Mouse (Mus musculus): ENCODE measurements around the gene Slc27a4. TPM values are rescaled to one million over a fixed set of nuclear protein-coding genes. Genes with fewer than 3 reads are reported as not detected.

Gene Slc27a4
- polyA plus RNA-seq, 1 experiment = 26.8 TPM

DNA sequence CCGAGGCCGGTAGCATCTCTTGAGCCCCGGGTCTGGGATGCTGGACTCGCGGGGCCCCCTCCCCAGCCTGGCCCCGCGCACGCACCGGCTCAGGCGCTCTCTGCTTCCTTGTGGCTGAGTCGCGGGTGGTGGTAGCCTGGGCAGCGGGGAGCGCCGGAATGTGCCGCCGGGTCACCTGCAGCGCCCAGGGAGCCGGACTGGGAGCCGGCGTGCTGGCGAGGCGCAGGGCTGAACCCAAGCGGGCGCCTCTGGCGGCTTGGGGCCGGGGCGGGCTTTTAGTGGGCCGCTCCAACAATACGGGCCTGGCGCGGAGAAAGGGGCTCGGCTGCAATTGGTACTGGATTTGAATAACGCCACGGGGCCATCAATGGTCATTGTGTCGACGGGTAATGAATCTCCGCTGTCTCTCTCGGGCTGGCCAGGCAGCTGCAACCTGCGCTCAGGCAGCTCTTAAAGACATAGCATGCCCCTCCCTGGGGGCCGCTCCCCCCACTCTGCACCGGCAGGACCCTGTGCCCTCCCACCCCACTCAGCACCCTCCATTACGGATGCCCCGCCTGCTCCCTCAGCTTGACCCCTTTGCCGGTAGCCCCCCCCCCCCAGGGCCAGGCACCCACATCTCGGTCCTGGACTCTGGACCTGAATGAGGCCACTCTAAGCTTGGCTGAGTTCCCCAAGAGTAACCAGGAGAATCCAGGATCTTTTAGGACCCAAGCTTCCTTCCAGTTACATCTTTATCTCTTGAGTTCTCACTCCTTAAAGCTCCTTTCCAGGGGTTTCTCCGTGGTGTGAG, 43.8 kb downstream of the Slc27a4 start:
- Histone ChIP-seq H3K4me2 (ENCODE audit: low read depth) (no peak overlapping the region), H3K27me3 (ENCODE audit: control insufficient read depth, insufficient read depth, insufficient read length) (no peaks in the 10 kb centered on the region), H3ac (ENCODE audit: control insufficient read depth, insufficient read length) (no peak overlapping the region), H3K4me3 (no peak overlapping the region), H3K36me3 (ENCODE audit: control insufficient read depth, insufficient read depth) (no peaks in the 10 kb centered on the region), H3K79me2 (ENCODE audit: control insufficient read depth, insufficient read depth) (no peaks in the 10 kb centered on the region)
- no peak for TF ChIP-seq CEBPB (IDR thresholded peaks at IDR 0.05; ENCODE audit: insufficient read depth, poor library complexity, severe bottlenecking)
- TF ChIP-seq SRF (IDR thresholded peaks at IDR 0.05; ENCODE audit: control insufficient read depth, insufficient read length, low read depth) = no peak
- no peak for TF ChIP-seq MYOD1 (IDR thresholded peaks at IDR 0.05; ENCODE audit: control insufficient read depth in 1 of 3, insufficient read length in 2 of 3, low read depth in 2 of 3)
- TF ChIP-seq E2F4 (IDR thresholded peaks at IDR 0.05; ENCODE audit: insufficient read depth) = no peak
- TF ChIP-seq POLR2A (IDR thresholded peaks at IDR 0.05; ENCODE audit: insufficient read length, low read depth) = no peak
- no peak for TF ChIP-seq MAX (IDR thresholded peaks at IDR 0.05; ENCODE audit: low read depth)
- TF ChIP-seq TCF12 (IDR thresholded peaks at IDR 0.05; ENCODE audit: insufficient read depth, poor library complexity, severe bottlenecking) = no peak
- no peak for TF ChIP-seq POLR2AphosphoS2 (IDR thresholded peaks at IDR 0.05; ENCODE audit: insufficient read length, low read depth)
- TF ChIP-seq USF1 (IDR thresholded peaks at IDR 0.05; ENCODE audit: low read depth) = no peak

DNA sequence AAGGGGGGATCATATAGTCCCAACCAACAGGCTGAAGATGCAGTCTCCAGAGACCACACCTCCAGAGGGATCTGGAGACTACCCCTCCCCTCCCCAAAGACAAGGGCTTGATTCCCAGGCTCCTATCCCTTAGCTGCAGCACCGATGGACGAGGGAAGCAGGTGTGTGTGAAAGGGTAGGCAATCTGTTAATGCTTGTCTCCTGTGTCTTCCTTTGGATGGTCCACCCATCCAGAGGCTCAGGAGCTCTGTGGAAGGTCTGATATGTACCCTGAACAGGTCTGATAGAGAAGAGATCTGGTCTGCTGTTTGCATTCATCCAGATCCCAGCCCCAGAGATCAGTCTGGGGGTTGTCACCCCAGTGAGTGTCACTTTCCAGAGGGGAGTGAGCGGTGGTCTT, 44.5 kb downstream of the Slc27a4 start:
- Histone ChIP-seq H3K27me3 (ENCODE audit: control insufficient read depth, insufficient read depth, insufficient read length) (no peaks in the 10 kb centered on the region), H3K79me2 (ENCODE audit: control insufficient read depth, insufficient read depth) (no peaks in the 10 kb centered on the region), H3K4me2 (ENCODE audit: low read depth) (no peak overlapping the region), H3K4me3 (no peak overlapping the region), H3ac (ENCODE audit: control insufficient read depth, insufficient read length) (no peak overlapping the region), H3K36me3 (ENCODE audit: control insufficient read depth, insufficient read depth) (no peaks in the 10 kb centered on the region)
- no peak for TF ChIP-seq CEBPB (IDR thresholded peaks at IDR 0.05; ENCODE audit: insufficient read depth, poor library complexity, severe bottlenecking)

DNA sequence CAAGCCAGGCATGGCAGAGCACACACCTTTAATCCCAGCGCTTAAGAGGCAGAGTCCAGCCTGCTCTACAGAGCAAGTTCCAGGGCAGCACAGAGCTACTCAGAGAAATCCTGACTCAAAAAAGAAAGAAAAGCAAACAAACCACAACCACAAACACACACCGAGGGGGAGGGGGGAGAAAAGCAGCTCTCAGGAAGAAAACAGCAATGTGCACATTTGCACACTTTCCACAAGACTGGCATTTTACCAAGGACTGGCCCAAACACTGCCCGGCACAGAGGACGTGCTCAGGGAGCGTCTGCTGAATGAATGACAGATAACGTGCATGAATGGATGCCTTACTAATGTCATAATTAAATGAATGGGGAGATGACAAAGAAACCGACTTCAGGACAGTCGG, 46.6 kb downstream of the Slc27a4 start:
- Histone ChIP-seq H3K36me3 (ENCODE audit: control insufficient read depth, insufficient read depth) (no peaks in the 10 kb centered on the region), H3ac (ENCODE audit: control insufficient read depth, insufficient read length) (no peak overlapping the region), H3K79me2 (ENCODE audit: control insufficient read depth, insufficient read depth) (no peaks in the 10 kb centered on the region), H3K4me2 (ENCODE audit: low read depth) (peak overlapping the region; percentile 38), H3K4me3 (no peak overlapping the region), H3K27me3 (ENCODE audit: control insufficient read depth, insufficient read depth, insufficient read length) (no peaks in the 10 kb centered on the region)
- TF ChIP-seq E2F4 (IDR thresholded peaks at IDR 0.05; ENCODE audit: insufficient read depth) (no peak), MYOD1 (IDR thresholded peaks at IDR 0.05; ENCODE audit: control insufficient read depth in 1 of 3, insufficient read length in 2 of 3, low read depth in 2 of 3) (no peak), USF1 (IDR thresholded peaks at IDR 0.05; ENCODE audit: low read depth) (no peak), REST (IDR thresholded peaks at IDR 0.05; ENCODE audit: insufficient read depth, insufficient read length) (no peak), TCF3 (IDR thresholded peaks at IDR 0.05; ENCODE audit: insufficient read length, low read depth) (no peak), MAX (IDR thresholded peaks at IDR 0.05; ENCODE audit: low read depth) (no peak), TCF12 (IDR thresholded peaks at IDR 0.05; ENCODE audit: insufficient read depth, poor library complexity, severe bottlenecking) (no peak), MYOG (IDR thresholded peaks at IDR 0.05; ENCODE audit: control insufficient read depth in 1 of 3, insufficient read depth in 1 of 3, insufficient read length in 2 of 3, low read depth in 2 of 3) (no peak), CEBPB (IDR thresholded peaks at IDR 0.05; ENCODE audit: insufficient read depth, poor library complexity, severe bottlenecking) (no peak), SRF (IDR thresholded peaks at IDR 0.05; ENCODE audit: control insufficient read depth, insufficient read length, low read depth) (no peak), POLR2A (IDR thresholded peaks at IDR 0.05; ENCODE audit: insufficient read length, low read depth) (no peak)

DNA sequence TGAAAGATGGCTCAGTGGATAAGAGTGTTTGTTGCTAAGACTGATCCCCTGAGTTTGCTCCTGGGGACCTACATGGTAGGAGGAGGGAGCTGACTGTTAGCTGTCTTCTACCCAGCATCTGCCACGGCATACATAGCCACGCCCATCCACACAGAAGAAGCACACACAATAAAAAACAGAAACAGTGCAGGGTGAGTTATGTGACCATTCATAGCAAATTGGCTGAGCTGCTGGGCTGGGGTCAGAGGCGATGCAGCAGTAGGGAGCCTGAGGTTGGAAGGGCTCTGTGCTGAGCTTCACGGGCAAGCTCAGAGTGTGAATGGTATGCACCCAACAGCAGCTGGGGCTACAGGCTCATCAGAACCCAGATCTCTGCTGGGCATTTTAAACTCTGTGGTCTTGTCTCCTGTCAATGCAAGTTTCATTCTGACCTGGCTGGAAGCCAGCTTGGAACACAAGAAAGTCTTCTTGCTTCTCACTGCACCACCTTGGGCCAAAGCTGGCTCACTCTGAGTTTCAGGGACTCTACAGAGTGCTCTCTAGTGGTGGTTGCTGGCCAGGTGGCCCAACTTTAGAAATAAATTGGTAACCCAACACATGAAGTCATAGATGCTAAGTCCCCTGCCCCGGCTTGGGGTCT, 47.5 kb downstream of the Slc27a4 start:
- Histone ChIP-seq H3K27me3 (ENCODE audit: control insufficient read depth, insufficient read depth, insufficient read length) (no peaks in the 10 kb centered on the region), H3K4me2 (ENCODE audit: low read depth) (peak overlapping the region; percentile 38), H3K79me2 (ENCODE audit: control insufficient read depth, insufficient read depth) (no peaks in the 10 kb centered on the region), H3ac (ENCODE audit: control insufficient read depth, insufficient read length) (no peak overlapping the region), H3K36me3 (ENCODE audit: control insufficient read depth, insufficient read depth) (no peaks in the 10 kb centered on the region), H3K4me3 (no peak overlapping the region)
- no peak for TF ChIP-seq MYOD1 (IDR thresholded peaks at IDR 0.05; ENCODE audit: control insufficient read depth in 1 of 3, insufficient read length in 2 of 3, low read depth in 2 of 3)

DNA sequence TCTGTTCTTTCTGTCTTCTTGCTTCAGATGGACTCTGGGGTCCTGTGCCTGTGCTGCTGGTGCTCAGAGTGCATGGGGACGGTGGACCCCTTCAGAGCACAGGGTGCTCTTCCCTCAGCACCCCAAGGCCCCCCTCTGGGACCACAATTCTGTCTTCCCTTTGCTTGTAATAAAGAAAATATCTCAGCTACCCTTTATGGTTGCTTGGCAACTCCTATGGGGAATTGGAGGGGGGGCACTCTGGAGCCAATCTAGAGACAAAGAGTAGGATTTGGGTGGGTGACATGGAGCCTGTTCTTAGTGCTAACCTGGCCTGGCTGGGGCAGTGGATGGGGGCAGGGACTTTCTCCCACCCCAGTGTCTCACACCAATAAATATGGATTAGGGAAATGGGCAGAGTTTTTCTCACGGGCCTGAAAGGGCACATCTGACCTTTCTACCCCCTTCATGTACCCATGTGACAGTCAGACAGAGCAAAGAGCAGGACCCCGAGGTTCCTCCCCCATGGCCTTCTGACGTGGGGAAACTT, 50.6 kb downstream of the Slc27a4 start:
- TF ChIP-seq MAX (IDR thresholded peaks at IDR 0.05; ENCODE audit: low read depth) (no peak), REST (IDR thresholded peaks at IDR 0.05; ENCODE audit: insufficient read depth, insufficient read length) (no peak), MYOD1 (IDR thresholded peaks at IDR 0.05; ENCODE audit: control insufficient read depth in 1 of 3, insufficient read length in 2 of 3, low read depth in 2 of 3) (no peak), E2F4 (IDR thresholded peaks at IDR 0.05; ENCODE audit: insufficient read depth) (no peak), POLR2AphosphoS2 (IDR thresholded peaks at IDR 0.05; ENCODE audit: insufficient read length, low read depth) (no peak), MYOG (IDR thresholded peaks at IDR 0.05; ENCODE audit: control insufficient read depth in 1 of 3, insufficient read depth in 1 of 3, insufficient read length in 2 of 3, low read depth in 2 of 3) (no peak), CEBPB (IDR thresholded peaks at IDR 0.05; ENCODE audit: insufficient read depth, poor library complexity, severe bottlenecking) (no peak)
- H3K27me3 ChIP-seq (ENCODE audit: control insufficient read depth, insufficient read depth, insufficient read length) = no peaks in the 10 kb centered on the region
- no peak overlapping the region for H3K4me3 ChIP-seq
- H3K36me3 ChIP-seq (ENCODE audit: control insufficient read depth, insufficient read depth) = no peaks in the 10 kb centered on the region
- H3K79me2 ChIP-seq (ENCODE audit: control insufficient read depth, insufficient read depth) = no peaks in the 10 kb centered on the region
- H3ac ChIP-seq (ENCODE audit: control insufficient read depth, insufficient read length) = no peak overlapping the region
- no peak overlapping the region for H3K4me2 ChIP-seq (ENCODE audit: low read depth)

Data from myocyte (in vitro differentiated cells).